In the genomic region with DNA sequence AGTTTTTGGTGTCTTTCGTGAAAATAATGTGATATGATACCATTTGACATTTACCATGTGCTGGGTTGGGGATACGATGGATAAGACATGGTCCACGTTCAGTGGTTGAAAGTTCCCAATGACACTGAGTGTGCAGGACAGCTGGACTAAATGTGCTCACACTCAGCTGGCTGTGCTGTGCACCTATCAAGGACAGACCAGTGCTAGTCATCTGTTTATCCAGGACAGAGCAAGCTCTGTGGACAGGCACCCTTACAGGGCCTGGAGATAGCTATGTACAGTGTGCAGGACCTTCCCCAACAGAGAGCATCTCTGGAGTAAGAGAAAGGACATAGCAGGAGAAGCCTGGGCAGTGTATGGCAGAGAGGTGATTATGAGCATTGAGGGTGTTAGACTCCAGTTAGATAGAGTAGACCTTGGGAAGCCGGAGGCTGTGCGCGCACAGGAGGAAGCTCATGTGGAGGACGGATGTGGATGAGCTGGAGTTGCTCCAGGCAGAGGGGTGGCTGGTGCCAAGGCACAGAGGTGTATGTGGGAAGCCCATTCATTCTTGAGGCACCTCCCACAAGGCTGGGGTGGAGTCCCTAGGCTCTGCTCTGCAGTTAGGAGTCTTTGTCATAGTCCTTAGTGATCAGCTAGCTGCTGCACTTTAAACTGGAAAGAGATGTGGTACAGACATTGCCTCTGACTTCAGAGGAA, we compare ENCODE assay signal across 14 mouse cellular contexts. TPM values are rescaled to one million over a fixed set of nuclear protein-coding genes. Genes with fewer than 3 reads are reported as not detected.
DNase-seq lines count a peak whose midpoint lies in the region; ATAC-seq lines count a peak whose summit lies in the region.
"Had no signal": no experiment of that assay in that cellular context is flagged by ENCODE, and none has a peak within 500 bp of the region (broad histone marks: within the 10 kb centered on the region; RNA-seq: fewer than 3 reads in every experiment).

No protein-coding gene starts in this region.

- no peak overlapping the region for H3K4me2 ChIP-seq in embryonic facial prominence, embryonic 15.5 days (replicated peaks)
- H3K4me2 ChIP-seq in lung, embryonic 16.5 days (ENCODE audit: low read depth, low read length), result no peak overlapping the region
- no peak overlapping the region for H3K4me2 ChIP-seq in heart, embryonic 13.5 days
- H3K4me2 ChIP-seq: liver, embryonic 13.5 days; neural tube, embryonic 15.5 days had no signal

- no peaks in the 10 kb centered on the region for H3K36me3 ChIP-seq in embryonic facial prominence, embryonic 15.5 days
- H3K36me3 ChIP-seq in embryonic facial prominence, embryonic 10.5 days (replicated peaks), result no peaks in the 10 kb centered on the region
- no peaks in the 10 kb centered on the region for H3K36me3 ChIP-seq in lung, embryonic 16.5 days (ENCODE audit: control insufficient read depth, insufficient read depth, low read length)
- no peaks in the 10 kb centered on the region for H3K36me3 ChIP-seq in heart, embryonic 13.5 days
- H3K36me3 ChIP-seq: liver, embryonic 13.5 days; neural tube, embryonic 15.5 days had no signal

- H3K9ac ChIP-seq in embryonic facial prominence, embryonic 15.5 days, result no peak overlapping the region
- H3K9ac ChIP-seq in lung, embryonic 16.5 days (ENCODE audit: low read length), result no peak overlapping the region
- no peak overlapping the region for H3K9ac ChIP-seq in heart, embryonic 13.5 days
- H3K9ac ChIP-seq: liver, embryonic 13.5 days; neural tube, embryonic 15.5 days had no signal

- peak; percentile 54; the same call in 1 of the 2 replicates for ATAC-seq in embryonic facial prominence, embryonic 15.5 days (ENCODE audit: insufficient number of reproducible peaks, low FRiP score, low TSS enrichment, low read depth)
- ATAC-seq in lung, embryonic 16.5 days (ENCODE audit: low read depth), result peak; percentile 63
- peak; percentile 29; the same call in 1 of the 2 replicates for ATAC-seq in heart, embryonic 13.5 days (ENCODE audit: extremely low read depth, insufficient number of reproducible peaks, low FRiP score, low TSS enrichment)
- ATAC-seq: activated CD4-positive, CD25-positive, alpha-beta regulatory T cell, adult 4 months had no signal

- no peak overlapping the region for H3K4me3 ChIP-seq in embryonic facial prominence, embryonic 15.5 days (replicated peaks)
- no peak overlapping the region for H3K4me3 ChIP-seq in embryonic facial prominence, embryonic 10.5 days
- H3K4me3 ChIP-seq in lung, embryonic 16.5 days (ENCODE audit: low read length), result no peak overlapping the region
- no peak overlapping the region for H3K4me3 ChIP-seq in heart, embryonic 13.5 days
- H3K4me3 ChIP-seq: liver, embryonic 13.5 days; neural tube, embryonic 15.5 days had no signal

- 70% methylated on average over 7 of the region's 7 CpGs for WGBS in embryonic facial prominence, embryonic 15.5 days
- WGBS in embryonic facial prominence, embryonic 10.5 days, result 87% methylated on average over 7 of the region's 7 CpGs
- WGBS in lung, embryonic 16.5 days, result 54% methylated on average over 7 of the region's 7 CpGs
- 55% methylated on average over 7 of the region's 7 CpGs for WGBS in heart, embryonic 13.5 days

- H3K9me3 ChIP-seq in embryonic facial prominence, embryonic 15.5 days (replicated peaks), result no peaks in the 10 kb centered on the region
- no peaks in the 10 kb centered on the region for H3K9me3 ChIP-seq in embryonic facial prominence, embryonic 10.5 days
- H3K9me3 ChIP-seq in lung, embryonic 16.5 days (ENCODE audit: control insufficient read depth, low read length), result no peaks in the 10 kb centered on the region
- no peaks in the 10 kb centered on the region for H3K9me3 ChIP-seq in heart, embryonic 13.5 days
- H3K9me3 ChIP-seq: liver, embryonic 13.5 days; neural tube, embryonic 15.5 days had no signal

- DNase-seq in embryonic facial prominence, embryonic 10.5 days (ENCODE audit: low spot score), result no peak
- DNase-seq in lung, postnatal 36 days, result no peak
- DNase-seq in kidney, postnatal 36 days, result peak; percentile 45 to 63
- no peak for DNase-seq in testis, postnatal 14 days (ENCODE audit: low spot score)
- DNase-seq in thymus, postnatal 4 days, result no peak
- DNase-seq: B cell, adult 2 months; gastrocnemius, postnatal 36 days; liver, embryonic 13.5 days; thymus, postnatal 25 days had no signal

- no peak overlapping the region for H3K27ac ChIP-seq in embryonic facial prominence, embryonic 15.5 days (replicated peaks)
- no peak overlapping the region for H3K27ac ChIP-seq in embryonic facial prominence, embryonic 10.5 days (replicated peaks)
- H3K27ac ChIP-seq in lung, embryonic 16.5 days (ENCODE audit: low read length), result no peak overlapping the region
- peak overlapping the region; percentile 8; the same call in 1 of the 2 replicates for H3K27ac ChIP-seq in heart, embryonic 13.5 days (replicated peaks)
- H3K27ac ChIP-seq: liver, embryonic 13.5 days; neural tube, embryonic 15.5 days had no signal

- no peaks in the 10 kb centered on the region for H3K27me3 ChIP-seq in embryonic facial prominence, embryonic 15.5 days
- no peaks in the 10 kb centered on the region for H3K27me3 ChIP-seq in embryonic facial prominence, embryonic 10.5 days (replicated peaks; ENCODE audit: low read depth, poor library complexity, severe bottlenecking)
- H3K27me3 ChIP-seq in lung, embryonic 16.5 days (ENCODE audit: control insufficient read depth, insufficient read depth, low read depth, low read length), result no peaks in the 10 kb centered on the region
- no peaks in the 10 kb centered on the region for H3K27me3 ChIP-seq in heart, embryonic 13.5 days (replicated peaks)
- H3K27me3 ChIP-seq: liver, embryonic 13.5 days; neural tube, embryonic 15.5 days had no signal

- H3K4me1 ChIP-seq in embryonic facial prominence, embryonic 15.5 days, result peaks cover 61% of the 10 kb centered on the region
- peaks cover 77% of the 10 kb centered on the region for H3K4me1 ChIP-seq in embryonic facial prominence, embryonic 10.5 days
- H3K4me1 ChIP-seq in lung, embryonic 16.5 days (replicated peaks; ENCODE audit: control insufficient read depth, insufficient read depth, low read length), result peaks cover 20% of the 10 kb centered on the region
- H3K4me1 ChIP-seq in heart, embryonic 13.5 days, result peaks cover 90% of the 10 kb centered on the region

RNA-seq across cellular contexts. Expression of a gene that starts 31.4 kb away (rescaled TPM):
- 28.8 and 32.6 TPM in 2 replicates for polyA plus RNA-seq in embryonic facial prominence, embryonic 15.5 days (2015; fragmentation: Nextera tagmentation; extraction: Ambion mirVana)
- polyA plus RNA-seq in embryonic facial prominence, embryonic 10.5 days (2016; fragmentation: Nextera tagmentation; extraction: Ambion mirVana), result 20.2 and 23.5 TPM in 2 replicates
- 20.1 and 22.5 TPM in 2 replicates for polyA plus RNA-seq in lung, embryonic 16.5 days (2015; fragmentation: Nextera tagmentation; extraction: Ambion mirVana)
- 25.2 and 29.3 TPM in 2 replicates for polyA plus RNA-seq in heart, embryonic 13.5 days (2015; fragmentation: Nextera tagmentation; extraction: Ambion mirVana)

Comparison
In these comparisons a context has a peak if more than half of its experiments do, and no peak if none do; other contexts are left out.
1. DNase-seq: peak in kidney, postnatal 36 days (2 of 2); none in embryonic facial prominence, embryonic 10.5 days (single experiment), lung, postnatal 36 days (single experiment), testis, postnatal 14 days (single experiment) and thymus, postnatal 4 days (single experiment).
2. Peak in every context shown above with its lines, with median percentiles within 50 percentile points of each other: ATAC-seq.